Mouse (Mus musculus) CH12.LX (cell line): ENCODE measurements around the gene Tent5c. TPM values are rescaled to one million over a fixed set of nuclear protein-coding genes. Genes with fewer than 3 reads are reported as not detected.

ENCODE experiments used
- DNase-seq: peaks from one replicate; pipeline ENCODE4 v3.0.0-alpha.2; 2013; ENCODE audit errors: extremely low read depth
- H3K27ac ChIP-seq: 2 replicates; pipeline ENCODE4 v1.5.1; 2012; ENCODE audit warnings: low read depth, mild to moderate bottlenecking, control low read depth, moderate library complexity; ENCODE audit not compliant: insufficient read depth
- H3K27me3 ChIP-seq: replicated peaks from 2 replicates; pipeline ENCODE3; 2012; ENCODE audit warnings: inconsistent platforms
- H3K36me3 ChIP-seq, 2 experiments: replicated peaks in 1 of 2; 2 replicates each; pipeline versions ENCODE3 to v1.6.1; 2012; ENCODE audit warnings: inconsistent platforms in 1 of 2, low read length in 1 of 2, mild to moderate bottlenecking in 1 of 2, mixed read lengths in 1 of 2, moderate library complexity in 1 of 2; ENCODE audit not compliant: control insufficient read depth in 1 of 2, insufficient read depth in 1 of 2
- H3K4me1 ChIP-seq, 2 experiments: 2 replicates each; pipeline ENCODE4 v1.6.1; 2012; ENCODE audit warnings: inconsistent platforms in 1 of 2, moderate library complexity in 1 of 2; ENCODE audit not compliant: insufficient read depth in 2 of 2, control insufficient read depth in 1 of 2
- H3K4me2 ChIP-seq: 2 replicates; pipeline ENCODE4 v1.6.1; 2012; ENCODE audit warnings: low read depth, mild to moderate bottlenecking, control low read depth; ENCODE audit not compliant: poor library complexity, insufficient read depth, severe bottlenecking
- H3K4me3 ChIP-seq, 3 experiments: fragments of 150-350 bp in 1 of 3; sonication (generic) in 1 of 3; replicated peaks in 1 of 3; 2 replicates each; pipeline versions ENCODE3 to v1.5.1; 2011 to 2012; ENCODE audit warnings: low read depth in 2 of 3, low read length in 2 of 3, mild to moderate bottlenecking in 2 of 3, moderate library complexity in 2 of 3, control low read depth in 1 of 3, improper control_type of control experiment in 1 of 3, inconsistent platforms in 1 of 3, mixed read lengths in 1 of 3; ENCODE audit not compliant: poor library complexity in 1 of 3
- H3K79me2 ChIP-seq: replicated peaks from 2 replicates; pipeline ENCODE4 v1.6.1; 2012; ENCODE audit warnings: mild to moderate bottlenecking, moderate library complexity; ENCODE audit not compliant: control insufficient read depth, poor library complexity, insufficient read depth, severe bottlenecking; ENCODE audit errors: extremely low read depth
- H3K9ac ChIP-seq: 2 replicates; pipeline ENCODE4 v1.6.1; 2012; ENCODE audit warnings: low read depth, mild to moderate bottlenecking, control low read depth, moderate library complexity; ENCODE audit not compliant: insufficient read depth
- H3K9me3 ChIP-seq: replicated peaks from 2 replicates; pipeline ENCODE3; 2012; ENCODE audit warnings: low read length, inconsistent platforms, mixed read lengths
- BHLHE40 ChIP-seq: IDR thresholded peaks from 2 replicates; pipeline ENCODE4 v1.6.1; 2011; ENCODE audit warnings: mild to moderate bottlenecking, low read depth, low read length, improper control_type of control experiment
- CTCF ChIP-seq, 2 experiments: IDR thresholded peaks in 1 of 2; conservative IDR thresholded peaks in 1 of 2; 2 replicates each; pipeline ENCODE4 v1.5.1; 2011 to 2012; ENCODE audit warnings: low read depth in 2 of 2, low read length in 2 of 2, improper control_type of control experiment in 1 of 2, inconsistent platforms in 1 of 2, mild to moderate bottlenecking in 1 of 2, moderate library complexity in 1 of 2
- E2F4 ChIP-seq: IDR thresholded peaks from 2 replicates; pipeline ENCODE4 v1.6.1; 2011; ENCODE audit warnings: low read depth, low read length, improper control_type of control experiment; ENCODE audit not compliant: insufficient replicate concordance
- ETS1 ChIP-seq: conservative IDR thresholded peaks from 2 replicates; pipeline ENCODE4 v1.6.1; 2012; ENCODE audit warnings: low read depth, mild to moderate bottlenecking, inconsistent platforms, low read length, improper control_type of control experiment, moderate library complexity
- GABPA ChIP-seq: IDR thresholded peaks from 2 replicates; pipeline ENCODE4 v1.6.1; 2012; ENCODE audit warnings: low read depth, low read length, improper control_type of control experiment, inconsistent platforms; ENCODE audit not compliant: insufficient replicate concordance
- HCFC1 ChIP-seq: IDR thresholded peaks from 2 replicates; pipeline ENCODE4 v1.6.1; 2012; ENCODE audit warnings: low read depth, mild to moderate bottlenecking, inconsistent platforms, low read length, improper control_type of control experiment
- IRF4 ChIP-seq: IDR thresholded peaks from 2 replicates; pipeline ENCODE4 v1.6.1; 2014; ENCODE audit warnings: low read depth, mild to moderate bottlenecking, inconsistent platforms, low read length, improper control_type of control experiment
- JUND ChIP-seq: conservative IDR thresholded peaks from 2 replicates; pipeline ENCODE4 v1.6.1; 2011; ENCODE audit warnings: low read depth, low read length, improper control_type of control experiment
- KAT2A ChIP-seq: IDR thresholded peaks from 2 replicates; pipeline ENCODE4 v1.6.1; 2012; ENCODE audit warnings: low read length, improper control_type of control experiment, inconsistent platforms; ENCODE audit not compliant: insufficient replicate concordance
- MAFK ChIP-seq: IDR thresholded peaks from 2 replicates; pipeline ENCODE4 v1.6.1; 2011; ENCODE audit warnings: low read length, improper control_type of control experiment; ENCODE audit not compliant: insufficient replicate concordance
- MAZ ChIP-seq: IDR thresholded peaks from 2 replicates; pipeline ENCODE4 v1.6.1; 2012; ENCODE audit warnings: low read depth, mild to moderate bottlenecking, inconsistent platforms, low read length, improper control_type of control experiment, moderate library complexity
- MEF2A ChIP-seq: IDR thresholded peaks from 2 replicates; pipeline ENCODE4 v1.6.1; 2014; ENCODE audit warnings: low read depth, mild to moderate bottlenecking, inconsistent platforms, low read length, improper control_type of control experiment, borderline replicate concordance
- MXI1 ChIP-seq: IDR thresholded peaks from 2 replicates; pipeline ENCODE4 v1.6.1; 2011; ENCODE audit warnings: mild to moderate bottlenecking, low read depth, low read length, improper control_type of control experiment
- MYC ChIP-seq: IDR thresholded peaks from 2 replicates; pipeline ENCODE4 v1.6.1; 2011; ENCODE audit warnings: low read depth, mild to moderate bottlenecking, improper control_type of control experiment, low read length
- NELFE ChIP-seq: IDR thresholded peaks from 2 replicates; pipeline ENCODE4 v1.6.1; 2011; ENCODE audit warnings: low read depth, low read length, improper control_type of control experiment
- NRF1 ChIP-seq: IDR thresholded peaks from 2 replicates; pipeline ENCODE4 v1.6.1; 2014; ENCODE audit warnings: low read depth, mild to moderate bottlenecking, inconsistent platforms, low read length, improper control_type of control experiment, moderate library complexity
- POLR2AphosphoS2 ChIP-seq: IDR thresholded peaks from 2 replicates; pipeline ENCODE4 v1.6.1; 2011; ENCODE audit warnings: low read depth, low read length, improper control_type of control experiment
- RAD21 ChIP-seq: IDR thresholded peaks from 2 replicates; pipeline ENCODE4 v1.6.1; 2011; ENCODE audit warnings: low read depth, mild to moderate bottlenecking, low read length, improper control_type of control experiment, moderate library complexity
- RCOR1 ChIP-seq: conservative IDR thresholded peaks from 2 replicates; pipeline ENCODE4 v1.6.1; 2012; ENCODE audit warnings: low read depth, mild to moderate bottlenecking, inconsistent platforms, low read length, improper control_type of control experiment
- SMC3 ChIP-seq: IDR thresholded peaks from 2 replicates; pipeline ENCODE4 v1.6.1; 2011; ENCODE audit warnings: low read depth, low read length, improper control_type of control experiment
- TCF12 ChIP-seq: IDR thresholded peaks from 2 replicates; pipeline ENCODE4 v1.6.1; 2014; ENCODE audit warnings: low read depth, mild to moderate bottlenecking, inconsistent platforms, low read length, improper control_type of control experiment
- ZKSCAN1 ChIP-seq: IDR thresholded peaks from 2 replicates; pipeline ENCODE4 v1.6.1; 2012; ENCODE audit warnings: low read depth, inconsistent platforms, low read length, improper control_type of control experiment, borderline replicate concordance
- dilution Hi-C: fragments of 300-500 bp; cut with MboI; formaldehyde crosslinking; loops from 2 replicates; pipeline ENCODE4 v1.14.3; 2020; ENCODE audit warnings: low sequenced_read_pairs; ENCODE audit not compliant: extremely low pct_unique_long_range_greater_than_20kb, extremely low pct_ligation_motif_present
- in situ Hi-C: fragments of 300-500 bp; cut with MboI; formaldehyde crosslinking; loops from 3 replicates; pipeline ENCODE4 v1.14.3; 2019; ENCODE audit warnings: low sequenced_read_pairs, low pct_ligation_motif_present, low pct_unique_long_range_greater_than_20kb, mixed read lengths
- polyA plus RNA-seq: library from polyadenylated mRNA; unstranded; fragments of >175 nt; gene quantifications from 2 replicates; pipeline ENCODE4 v1.2.1, GENCODE M21; 2012; ENCODE audit warnings: low read depth; ENCODE audit not compliant: insufficient read length
- total RNA-seq, 2 experiments: library from RNA; depleted of rRNA; stranded (reverse); fragments of 300-350 nt in 1 of 2; fragments of >200 nt in 1 of 2; gene quantifications; 2 replicates each; pipeline ENCODE4 v1.2.3; 2012 to 2014

The Tent5c gene
- total and polyA plus RNA-seq, 3 experiments = 10.6 to 18.7 (median 12.3) TPM

GRCm38 (mm10) chr3:100485390-100486132 is 3.6 kb downstream of the Tent5c start (continued):
- TF ChIP-seq NELFE (no peak), RAD21 (no peak; the same call in 1 of the 2 replicates), MAZ (peak; percentile 91), BHLHE40 (peak; percentile 72), POLR2AphosphoS2 (no peak), ZKSCAN1 (no peak), SMC3 (peak; percentile 2; the same call in 1 of the 2 replicates), MEF2A (peak; percentile 65; the same call in 1 of the 2 replicates), MXI1 (peak; percentile 59), JUND (no peak; the same call in 1 of the 2 replicates), HCFC1 (no peak), TCF12 (peak; percentile 71; the same call in 1 of the 2 replicates), ETS1 (peak; percentile 85), GABPA (no peak)

DNA sequence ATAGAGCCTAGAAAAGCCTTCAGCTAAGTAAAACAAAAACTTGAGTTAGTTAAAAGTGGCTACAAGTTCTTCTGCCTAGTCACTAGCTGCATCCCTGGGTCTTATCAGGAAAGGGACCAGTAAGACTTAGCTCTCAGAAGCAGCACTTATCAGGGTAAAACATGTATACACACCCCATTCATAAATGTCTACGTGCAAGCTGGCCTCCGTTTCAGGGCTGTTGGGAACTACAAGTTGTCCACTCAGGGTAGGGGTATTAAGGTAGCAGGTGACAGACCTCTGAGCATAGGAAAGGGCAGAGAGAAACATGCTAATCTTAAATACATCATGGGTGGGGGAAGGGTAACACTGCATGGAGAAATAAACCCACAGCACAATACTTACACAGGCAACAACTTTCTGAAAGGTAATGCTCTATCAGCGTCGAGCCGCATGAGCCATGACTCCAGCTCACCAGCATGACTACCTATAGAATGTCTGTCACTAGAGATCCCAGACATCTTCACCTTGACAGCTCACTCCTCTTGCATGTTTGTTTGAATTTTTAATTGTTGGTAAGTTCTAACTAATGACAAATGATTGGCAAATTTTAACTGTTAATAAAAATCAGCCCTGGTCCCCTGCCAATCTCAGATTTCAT is 6.0 kb downstream of the Tent5c start:
- no peak overlapping the region for H3K4me3 ChIP-seq
- TF ChIP-seq BHLHE40 = no peak
- TF ChIP-seq POLR2AphosphoS2 = no peak
- TF ChIP-seq MAFK = no peak
- no peak for TF ChIP-seq RAD21
- TF ChIP-seq E2F4 = no peak
- no peak for TF ChIP-seq ZKSCAN1
- no peak for TF ChIP-seq HCFC1
- TF ChIP-seq SMC3 = no peak
- no peak for TF ChIP-seq RCOR1
- TF ChIP-seq CTCF (conservative IDR thresholded peaks at IDR 0.05 in 1 of 2, IDR thresholded peaks at IDR 0.05 in 1 of 2; ENCODE audit: low read depth in 2 of 2, low read length in 2 of 2) = no peak
- TF ChIP-seq IRF4 = no peak
- no peak for TF ChIP-seq KAT2A
- TF ChIP-seq MYC = no peak
- no peak for TF ChIP-seq TCF12
- TF ChIP-seq NRF1 = no peak

More for the DNA sequence above, 6.0 kb downstream of the Tent5c start:
- Histone ChIP-seq H3K9ac (no peak overlapping the region), H3K9me3 (no peaks in the 10 kb centered on the region), H3K79me2 (peaks cover 67% of the 10 kb centered on the region), H3K27ac (no peak overlapping the region), H3K4me1 (peaks cover 33 to 86% of the 10 kb centered on the region in 2 experiments), H3K4me2 (peak overlapping the region; percentile 75; the same call in 1 of the 2 replicates), H3K36me3 (peaks cover 0 to 4% of the 10 kb centered on the region in 2 experiments), H3K27me3 (peaks cover 3% of the 10 kb centered on the region)
- DNase-seq = no peak
- dilution Hi-C loops (no loop called here), in situ Hi-C loops (no loop called here)
